9 mouse cellular contexts compared by ENCODE assay signal in genomic region chr3:57911831-57912596, GRCm38 (mm10).
DNase-seq lines count a peak whose midpoint lies in the region; ATAC-seq and TF ChIP-seq lines count a peak whose summit lies in the region.
"Had no signal": no experiment of that assay in that cellular context is flagged by ENCODE, and none has a peak within 500 bp of the region (broad histone marks: within the 10 kb centered on the region; RNA-seq: fewer than 3 reads in every experiment).

No protein-coding gene starts in this region.

- WGBS in heart, postnatal 0 days = 21% methylated on average over 16 of the region's 16 CpGs
- WGBS in stomach, embryonic 16.5 days = 24% methylated on average over 16 of the region's 16 CpGs

- no peak overlapping the region for H3K9ac ChIP-seq in heart, postnatal 0 days (replicated peaks; ENCODE audit: low read depth, low read length)
- no peak overlapping the region for H3K9ac ChIP-seq in stomach, embryonic 16.5 days (ENCODE audit: low read length)

- no peaks in the 10 kb centered on the region for H3K4me1 ChIP-seq in heart, postnatal 0 days (ENCODE audit: control insufficient read depth, insufficient read depth)
- peaks cover 3% of the 10 kb centered on the region; the same call in 1 of the 2 replicates for H3K4me1 ChIP-seq in stomach, embryonic 16.5 days (ENCODE audit: control insufficient read depth, insufficient read depth, low read length)
- H3K4me1 ChIP-seq: megakaryocyte, embryonic 14.5 days had no signal

- no peak for TF ChIP-seq CTCF in heart, postnatal 0 days (IDR thresholded peaks at IDR 0.05; ENCODE audit: low read depth)

- ATAC-seq in frontal cortex, adult (ENCODE audit: low TSS enrichment) = peak; percentile 80
- ATAC-seq in heart, postnatal 0 days (ENCODE audit: insufficient read depth, low read depth) = no peak
- ATAC-seq in stomach, embryonic 16.5 days (ENCODE audit: insufficient read depth, low FRiP score) = no peak

- no peaks in the 10 kb centered on the region for H3K9me3 ChIP-seq in heart, postnatal 0 days (replicated peaks; ENCODE audit: control insufficient read depth, low read length)
- H3K9me3 ChIP-seq in stomach, embryonic 16.5 days (replicated peaks; ENCODE audit: control insufficient read depth, low read length) = no peaks in the 10 kb centered on the region

- no peak for TF ChIP-seq EP300 in heart, postnatal 0 days (IDR thresholded peaks at IDR 0.05; ENCODE audit: low read depth)

- H3K27me3 ChIP-seq in heart, postnatal 0 days (ENCODE audit: control insufficient read depth, insufficient read depth, low read length) = no peaks in the 10 kb centered on the region
- H3K27me3 ChIP-seq in stomach, embryonic 16.5 days (ENCODE audit: control insufficient read depth, insufficient read depth, low read length) = no peaks in the 10 kb centered on the region
- H3K27me3 ChIP-seq: megakaryocyte, embryonic 14.5 days had no signal

- H3K36me3 ChIP-seq in heart, postnatal 0 days (replicated peaks; ENCODE audit: control insufficient read depth, insufficient read depth, low read length) = no peaks in the 10 kb centered on the region
- no peaks in the 10 kb centered on the region for H3K36me3 ChIP-seq in stomach, embryonic 16.5 days (ENCODE audit: control insufficient read depth, insufficient read depth, low read length)

- H3K4me3 ChIP-seq in heart, postnatal 0 days (ENCODE audit: low read depth, low read length) = peak overlapping the region; percentile 23; the same call in 1 of the 2 replicates
- no peak overlapping the region for H3K4me3 ChIP-seq in stomach, embryonic 16.5 days (replicated peaks; ENCODE audit: low read length)
- H3K4me3 ChIP-seq: megakaryocyte, embryonic 14.5 days had no signal

- H3K4me2 ChIP-seq in heart, postnatal 0 days (ENCODE audit: low read depth, low read length) = peak overlapping the region; percentile 51
- peak overlapping the region; percentile 18 for H3K4me2 ChIP-seq in stomach, embryonic 16.5 days (ENCODE audit: low read depth, low read length)

- H3K27ac ChIP-seq in heart, postnatal 0 days (ENCODE audit: low read depth) = no peak overlapping the region
- H3K27ac ChIP-seq in stomach, embryonic 16.5 days (ENCODE audit: low read length) = no peak overlapping the region

- DNase-seq in frontal cortex, postnatal 25 days (ENCODE audit: low spot score in 2 of 2) = no peak
- DNase-seq in cerebellum, postnatal 10 days = peak; percentile 17 to 25
- peak; percentile 12 for DNase-seq in heart, postnatal 0 days (ENCODE audit: low spot score)
- peak; percentile 19 to 54 for DNase-seq in left cerebral cortex, adult 8-10 months (ENCODE audit: low spot score in 2 of 2)
- peak; percentile 28 to 30 for DNase-seq in lung, postnatal 4 days
- no peak for DNase-seq in retina, postnatal 1 day

Comparison
In these comparisons a context has a peak if more than half of its experiments do, and no peak if none do; other contexts are left out.
1. DNase-seq: peak in cerebellum, postnatal 10 days (2 of 2), heart, postnatal 0 days (single experiment), left cerebral cortex, adult 8-10 months (2 of 2) and lung, postnatal 4 days (2 of 2); none in frontal cortex, postnatal 25 days (0 of 2) and retina, postnatal 1 day (single experiment).